In genomic region chr11:78260489-78261258, GRCm38 (mm10) we compare ENCODE assay signal across 7 mouse cellular contexts. TPM values are rescaled to one million over a fixed set of nuclear protein-coding genes. Genes with fewer than 3 reads are reported as not detected.
A peak's percentile ranks its signal among the peaks of the same experiment; 100 is the strongest.
DNase-seq lines count a peak whose midpoint lies in the region; ATAC-seq and TF ChIP-seq lines count a peak whose summit lies in the region.

No protein-coding gene starts in this region.

- H3K27me3 ChIP-seq in lung, postnatal 0 days (replicated peaks; ENCODE audit: insufficient read depth, low read length) = no peaks in the 10 kb centered on the region
- H3K27me3 ChIP-seq in forebrain, embryonic 13.5 days = 0 out of 2 replicates have a peak, but pooled peaks cover 4% of the 10 kb centered on the region
- H3K27me3 ChIP-seq in liver, embryonic 12.5 days (replicated peaks) = peaks cover 4% of the 10 kb centered on the region; the same call in 1 of the 2 replicates
- H3K27me3 ChIP-seq in stomach, postnatal 0 days (ENCODE audit: control insufficient read depth, insufficient read depth, low read length) = no peaks in the 10 kb centered on the region

- TF ChIP-seq EP300 in lung, postnatal 0 days (IDR thresholded peaks at IDR 0.05) = no peak
- TF ChIP-seq EP300 in stomach, postnatal 0 days (optimal IDR thresholded peaks at IDR 0.05) = no peak

- 79% methylated on average over 2 of the region's 2 CpGs for WGBS in lung, postnatal 0 days
- 95% methylated on average over 2 of the region's 2 CpGs for WGBS in forebrain, embryonic 13.5 days
- WGBS in liver, embryonic 12.5 days (ENCODE audit: insufficient replicate concordance) = 75% methylated on average over 2 of the region's 2 CpGs
- WGBS in stomach, postnatal 0 days = 86% methylated on average over 2 of the region's 2 CpGs

- H3K4me1 ChIP-seq in lung, postnatal 0 days (ENCODE audit: insufficient read depth, low read depth, low read length) = no peaks in the 10 kb centered on the region
- H3K4me1 ChIP-seq in forebrain, embryonic 13.5 days = peaks cover 13% of the 10 kb centered on the region
- peaks cover 18% of the 10 kb centered on the region for H3K4me1 ChIP-seq in liver, embryonic 12.5 days
- H3K4me1 ChIP-seq in stomach, postnatal 0 days (replicated peaks; ENCODE audit: control insufficient read depth, insufficient read depth) = no peaks in the 10 kb centered on the region

- ATAC-seq in lung, postnatal 0 days = no peak
- no peak for ATAC-seq in forebrain, embryonic 13.5 days
- no peak for ATAC-seq in liver, embryonic 12.5 days
- ATAC-seq in stomach, postnatal 0 days (ENCODE audit: low FRiP score, low TSS enrichment) = no peak

- TF ChIP-seq CTCF in lung, postnatal 0 days (IDR thresholded peaks at IDR 0.05) = no peak
- no peak for TF ChIP-seq CTCF in stomach, postnatal 0 days (IDR thresholded peaks at IDR 0.05; ENCODE audit: low read depth)

- H3K27ac ChIP-seq in lung, postnatal 0 days (ENCODE audit: low read length) = no peak overlapping the region
- H3K27ac ChIP-seq in forebrain, embryonic 13.5 days = no peak overlapping the region
- 0 out of 2 replicates have a peak overlapping the region, but pooled peaks have one; percentile 40 for H3K27ac ChIP-seq in liver, embryonic 12.5 days
- H3K27ac ChIP-seq in stomach, postnatal 0 days (replicated peaks) = no peak overlapping the region

- peak; percentile 40 for DNase-seq in lung, postnatal 0 days (ENCODE audit: low spot score)
- no peak for DNase-seq in lung, postnatal 14 days
- DNase-seq in stomach, postnatal 0 days (ENCODE audit: low spot score) = no peak
- no peak for DNase-seq in left cerebral cortex, postnatal 25 days (ENCODE audit: low spot score in 2 of 2)
- no peak for DNase-seq in thymus, postnatal 14 days

- H3K9ac ChIP-seq in lung, postnatal 0 days (replicated peaks; ENCODE audit: low read depth) = no peak overlapping the region
- no peak overlapping the region for H3K9ac ChIP-seq in forebrain, embryonic 13.5 days
- H3K9ac ChIP-seq in liver, embryonic 12.5 days = peak overlapping the region; percentile 95; the same call in 1 of the 2 replicates
- H3K9ac ChIP-seq in stomach, postnatal 0 days (ENCODE audit: low read length) = no peak overlapping the region

- H3K4me2 ChIP-seq in lung, postnatal 0 days (replicated peaks; ENCODE audit: low read depth, low read length) = 0 out of 2 replicates have a peak overlapping the region, but pooled peaks have one; percentile 30
- H3K4me2 ChIP-seq in forebrain, embryonic 13.5 days = peak overlapping the region; percentile 75
- H3K4me2 ChIP-seq in liver, embryonic 12.5 days = peak overlapping the region; percentile 97
- peak overlapping the region; percentile 76 for H3K4me2 ChIP-seq in stomach, postnatal 0 days (replicated peaks; ENCODE audit: low read depth)

- peak overlapping the region; percentile 89; the same call in 1 of the 2 replicates for H3K4me3 ChIP-seq in lung, postnatal 0 days (ENCODE audit: low read depth, low read length)
- H3K4me3 ChIP-seq in forebrain, embryonic 13.5 days = peak overlapping the region; percentile 86
- peak overlapping the region; percentile 95 for H3K4me3 ChIP-seq in liver, embryonic 12.5 days
- peak overlapping the region; percentile 90 for H3K4me3 ChIP-seq in stomach, postnatal 0 days (ENCODE audit: low read depth, low read length)

- H3K9me3 ChIP-seq in lung, postnatal 0 days (ENCODE audit: low read length) = no peaks in the 10 kb centered on the region
- H3K9me3 ChIP-seq in forebrain, embryonic 13.5 days (replicated peaks) = no peaks in the 10 kb centered on the region
- no peaks in the 10 kb centered on the region for H3K9me3 ChIP-seq in liver, embryonic 12.5 days (replicated peaks)
- H3K9me3 ChIP-seq in stomach, postnatal 0 days (ENCODE audit: control insufficient read depth, low read length) = no peaks in the 10 kb centered on the region

- intact Hi-C loops in left cerebral cortex, postnatal 25 days (cut with DNase I) = loop anchor here (2.0 to 5.0 kb wide), 2 partner anchors 14 to 87 kb away; no protein-coding TSS in a partner anchor

- peaks cover 15% of the 10 kb centered on the region; the same call in 1 of the 2 replicates for H3K36me3 ChIP-seq in lung, postnatal 0 days (ENCODE audit: insufficient read depth, low read length)
- H3K36me3 ChIP-seq in forebrain, embryonic 13.5 days (ENCODE audit: poor library complexity, severe bottlenecking) = peaks cover 29% of the 10 kb centered on the region
- H3K36me3 ChIP-seq in liver, embryonic 12.5 days = peaks cover 26% of the 10 kb centered on the region
- no peaks in the 10 kb centered on the region for H3K36me3 ChIP-seq in stomach, postnatal 0 days (ENCODE audit: control insufficient read depth, insufficient read depth, low read length)

RNA-seq across cellular contexts. Expression of gene 2610507B11Rik, which starts 0.9 kb away (rescaled TPM):
- polyA plus RNA-seq in lung, postnatal 0 days (2015; fragmentation: Nextera tagmentation; extraction: Ambion mirVana) = 59.9 and 72.9 TPM in 2 replicates
- polyA plus RNA-seq in forebrain, embryonic 13.5 days (2015; fragmentation: Nextera tagmentation; extraction: Ambion mirVana) = 61.8 and 73.0 TPM in 2 replicates
- 52.1 and 53.8 TPM in 2 replicates for polyA plus RNA-seq in liver, embryonic 12.5 days (2016; fragmentation: Nextera tagmentation; extraction: Ambion mirVana)
- polyA plus RNA-seq in stomach, postnatal 0 days (2015; fragmentation: Nextera tagmentation; extraction: Ambion mirVana) = 54.4 and 74.9 TPM in 2 replicates
- 100 to 1,000 TPM; 179 to 197 TPM for total RNA-seq in left cerebral cortex, postnatal 25 days (2021)

RNA-seq across cellular contexts. Expression of gene Supt6, which starts 14.9 kb away (rescaled TPM):
- 11.4 and 12.2 TPM in 2 replicates for polyA plus RNA-seq in lung, postnatal 0 days (2015; fragmentation: Nextera tagmentation; extraction: Ambion mirVana)
- polyA plus RNA-seq in forebrain, embryonic 13.5 days (2015; fragmentation: Nextera tagmentation; extraction: Ambion mirVana) = 24.9 and 29.4 TPM in 2 replicates
- 20.2 and 20.3 TPM in 2 replicates for polyA plus RNA-seq in liver, embryonic 12.5 days (2016; fragmentation: Nextera tagmentation; extraction: Ambion mirVana)
- 11.1 and 11.7 TPM in 2 replicates for polyA plus RNA-seq in stomach, postnatal 0 days (2015; fragmentation: Nextera tagmentation; extraction: Ambion mirVana)
- total RNA-seq in left cerebral cortex, postnatal 25 days (2021) = 10 to 100 TPM; 92.2 to 95.8 TPM

RNA-seq across cellular contexts. Expression of gene Sdf2, which starts 15.1 kb away (rescaled TPM):
- polyA plus RNA-seq in lung, postnatal 0 days (2015; fragmentation: Nextera tagmentation; extraction: Ambion mirVana) = 96.2 and 109 TPM in 2 replicates
- 62.7 and 64.1 TPM in 2 replicates for polyA plus RNA-seq in forebrain, embryonic 13.5 days (2015; fragmentation: Nextera tagmentation; extraction: Ambion mirVana)
- 29.7 and 30.7 TPM in 2 replicates for polyA plus RNA-seq in liver, embryonic 12.5 days (2016; fragmentation: Nextera tagmentation; extraction: Ambion mirVana)
- polyA plus RNA-seq in stomach, postnatal 0 days (2015; fragmentation: Nextera tagmentation; extraction: Ambion mirVana) = 103 and 106 TPM in 2 replicates
- 10 to 100 TPM; 67.8 to 68.8 TPM for total RNA-seq in left cerebral cortex, postnatal 25 days (2021)

RNA-seq across cellular contexts. Expression of gene BC030499, which starts 30.0 kb away (rescaled TPM):
- 0.33 TPM in 1 of 2 replicates, not detected in the other for polyA plus RNA-seq in lung, postnatal 0 days (2015; fragmentation: Nextera tagmentation; extraction: Ambion mirVana)
- polyA plus RNA-seq in forebrain, embryonic 13.5 days (2015; fragmentation: Nextera tagmentation; extraction: Ambion mirVana) = 0.18 and 0.35 TPM in 2 replicates
- 0.22 and 0.23 TPM in 2 replicates for polyA plus RNA-seq in liver, embryonic 12.5 days (2016; fragmentation: Nextera tagmentation; extraction: Ambion mirVana)
- polyA plus RNA-seq in stomach, postnatal 0 days (2015; fragmentation: Nextera tagmentation; extraction: Ambion mirVana) = not detected in 2 replicates
- total RNA-seq in left cerebral cortex, postnatal 25 days (2021) = 10 to 100 TPM; 15.3 to 19.1 TPM

RNA-seq across cellular contexts. Expression of gene Spag5, which starts 40.7 kb away (rescaled TPM):
- polyA plus RNA-seq in lung, postnatal 0 days (2015; fragmentation: Nextera tagmentation; extraction: Ambion mirVana) = 1.4 and 2.5 TPM in 2 replicates
- 41.8 and 46.4 TPM in 2 replicates for polyA plus RNA-seq in forebrain, embryonic 13.5 days (2015; fragmentation: Nextera tagmentation; extraction: Ambion mirVana)
- 38.6 and 40.0 TPM in 2 replicates for polyA plus RNA-seq in liver, embryonic 12.5 days (2016; fragmentation: Nextera tagmentation; extraction: Ambion mirVana)
- polyA plus RNA-seq in stomach, postnatal 0 days (2015; fragmentation: Nextera tagmentation; extraction: Ambion mirVana) = 4.4 and 5.7 TPM in 2 replicates
- 1 to 10 TPM; 8.0 to 8.9 TPM for total RNA-seq in left cerebral cortex, postnatal 25 days (2021)

Comparison
In these comparisons a context has a peak if more than half of its experiments do, and no peak if none do; other contexts are left out.
1. H3K4me2 ChIP-seq: peak in every context shown above with its lines; median percentile 97 in liver, embryonic 12.5 days; 76 in stomach, postnatal 0 days; 75 in forebrain, embryonic 13.5 days; 30 in lung, postnatal 0 days.